Mouse (Mus musculus) midbrain, embryonic 14.5 days (tissue): Measurements from ENCODE around the gene Kirrel3. TPM values are rescaled to one million over a fixed set of nuclear protein-coding genes. Genes with fewer than 3 reads are reported as not detected.

ENCODE experiments used
- ATAC-seq: fragments of 200-750 bp; cut with Nextera tagmentation; 2 replicates; pipeline ENCODE4 v1.8.0; 2017; ENCODE audit warnings: moderate number of reproducible peaks, moderate library complexity; ENCODE audit not compliant: low FRiP score, low TSS enrichment
- DNase-seq: peaks from one replicate; pipeline ENCODE4 v3.0.0-alpha.2; 2015
- H3K27ac ChIP-seq: fragments of 300-500 bp; sonication (generic); replicated peaks from 2 replicates; pipeline ENCODE4 v1.5.1; 2014; ENCODE audit warnings: mild to moderate bottlenecking, low read depth, low read length, moderate library complexity
- H3K27me3 ChIP-seq: fragments of 300-500 bp; sonication (generic); 2 replicates; pipeline ENCODE4 v1.6.1; 2014; ENCODE audit warnings: low read length, control low read depth, mixed read lengths; ENCODE audit not compliant: control insufficient read depth, insufficient read depth
- H3K36me3 ChIP-seq: fragments of 300-500 bp; sonication (generic); 2 replicates; pipeline ENCODE4 v1.6.1; 2014; ENCODE audit warnings: low read length, control low read depth; ENCODE audit not compliant: control insufficient read depth, insufficient read depth
- H3K4me1 ChIP-seq: fragments of 300-500 bp; sonication (generic); 2 replicates; pipeline ENCODE4 v1.6.1; 2014; ENCODE audit warnings: mild to moderate bottlenecking, antibody characterized with exemption, low read length, control low read depth; ENCODE audit not compliant: control insufficient read depth, insufficient read depth
- H3K4me2 ChIP-seq: fragments of 300-500 bp; sonication (generic); 2 replicates; pipeline ENCODE4 v1.6.1; 2014; ENCODE audit warnings: mild to moderate bottlenecking, low read length, moderate library complexity
- H3K4me3 ChIP-seq: fragments of 300-500 bp; sonication (generic); replicated peaks from 2 replicates; pipeline ENCODE4 v1.5.1; 2014; ENCODE audit warnings: low read depth, low read length
- H3K9ac ChIP-seq: fragments of 300-500 bp; sonication (generic); replicated peaks from 2 replicates; pipeline ENCODE4 v1.6.1; 2014; ENCODE audit warnings: mild to moderate bottlenecking, low read length, moderate library complexity
- H3K9me3 ChIP-seq: fragments of 300-500 bp; sonication (generic); 2 replicates; pipeline ENCODE4 v1.6.1; 2016; ENCODE audit warnings: low read length, control low read depth, mixed read lengths; ENCODE audit not compliant: control insufficient read depth
- WGBS: fragments of 180-500 bp; shearing (Covaris S2); extraction: QIAGEN DNeasy Blood & Tissue Kit; methylation state at CpG from one replicate; pipeline ENCODE4 v1.1.7; 2014; 5-methylcytosine and 5-hydroxymethylcytosine counted together
- polyA plus RNA-seq: library from polyadenylated mRNA; unstranded; fragments of >200 nt; fragmentation: Nextera tagmentation; extraction: Ambion mirVana; gene quantifications from 2 replicates; pipeline ENCODE4 v1.2.1, GENCODE M21; 2014

Gene Kirrel3
- polyA plus RNA-seq, 1 experiment from 2014 or later = 34.2 TPM

DNA sequence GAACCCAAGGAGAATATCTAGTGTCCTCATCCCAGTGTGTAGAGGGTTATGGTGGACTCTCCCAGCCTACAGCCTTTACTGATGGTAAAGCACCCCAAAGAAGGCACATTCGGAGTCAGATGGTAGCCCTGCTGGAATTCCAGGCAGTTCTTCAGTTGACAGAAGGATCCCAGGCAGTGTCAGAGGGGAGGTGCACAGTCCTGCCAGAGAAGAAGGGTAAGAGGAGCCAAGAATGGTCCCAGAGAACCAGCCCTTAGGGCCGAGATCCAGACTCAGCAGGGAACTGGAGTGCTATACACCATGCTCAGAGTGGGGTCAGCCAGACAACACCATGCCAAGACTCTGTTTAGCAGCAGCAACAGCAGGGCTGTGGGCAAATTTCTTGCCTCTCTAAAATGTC is 416.2 kb downstream of the Kirrel3 start:
- Histone ChIP-seq H3K27ac (no peak overlapping the region), H3K9me3 (no peaks in the 10 kb centered on the region), H3K9ac (no peak overlapping the region), H3K27me3 (no peaks in the 10 kb centered on the region), H3K4me2 (no peak overlapping the region), H3K36me3 (no peaks in the 10 kb centered on the region), H3K4me1 (no peaks in the 10 kb centered on the region), H3K4me3 (no peak overlapping the region)
- WGBS = 67% methylated on average over 2 of the region's 2 CpGs
- ATAC-seq (no peak), DNase-seq (no peak)

- 90% methylated on average over 6 of the region's 6 CpGs for WGBS
- H3K4me3 ChIP-seq = no peak overlapping the region
- no peak for ATAC-seq
Measured at GRCm38 (mm10) chr9:34905164-34905563, 419.5 kb downstream of the Kirrel3 start.

GRCm38 (mm10) chr9:34908040-34908439 is 422.3 kb downstream of the Kirrel3 start:
- no peak for DNase-seq

More at GRCm38 (mm10) chr9:34905164-34905563, 419.5 kb downstream of the Kirrel3 start:
- no peak overlapping the region for H3K27ac ChIP-seq
- H3K9ac ChIP-seq = no peak overlapping the region
- no peak for DNase-seq
- no peaks in the 10 kb centered on the region for H3K9me3 ChIP-seq
- H3K36me3 ChIP-seq = no peaks in the 10 kb centered on the region
- no peaks in the 10 kb centered on the region for H3K4me1 ChIP-seq
- no peak overlapping the region for H3K4me2 ChIP-seq
- no peaks in the 10 kb centered on the region for H3K27me3 ChIP-seq

DNA sequence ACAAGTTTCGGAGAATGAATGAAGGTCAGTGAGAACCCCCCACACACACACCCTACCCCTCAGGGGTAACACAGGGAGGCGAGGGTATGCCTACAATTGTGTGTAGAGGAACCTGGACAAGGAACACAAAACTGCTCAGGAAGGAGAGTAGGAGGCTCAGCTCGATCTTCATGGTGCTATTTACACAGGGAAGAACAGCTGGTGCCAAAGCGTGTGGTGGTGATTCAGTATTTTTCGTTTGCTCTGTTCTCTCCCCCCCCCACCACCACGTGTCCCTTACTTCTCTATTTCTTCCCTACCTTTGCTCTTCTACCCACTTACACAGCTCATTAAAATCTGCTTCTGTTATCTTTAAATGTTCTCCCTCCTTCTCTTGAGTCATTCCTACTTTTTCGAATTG is 426.1 kb downstream of the Kirrel3 start:
- Histone ChIP-seq H3K4me3 (no peak overlapping the region), H3K9me3 (no peaks in the 10 kb centered on the region), H3K4me2 (no peak overlapping the region), H3K36me3 (no peaks in the 10 kb centered on the region), H3K9ac (no peak overlapping the region), H3K27me3 (no peaks in the 10 kb centered on the region), H3K4me1 (no peaks in the 10 kb centered on the region), H3K27ac (no peak overlapping the region)
- ATAC-seq = no peak
- WGBS = 88% methylated on average over 7 of the region's 7 CpGs
- no peak for DNase-seq

More at GRCm38 (mm10) chr9:34908040-34908439, 422.3 kb downstream of the Kirrel3 start:
- no peak overlapping the region for H3K9ac ChIP-seq
- H3K9me3 ChIP-seq = no peaks in the 10 kb centered on the region
- no peak overlapping the region for H3K27ac ChIP-seq
- H3K4me3 ChIP-seq = no peak overlapping the region
- no peak for ATAC-seq
- H3K4me2 ChIP-seq = no peak overlapping the region
- H3K36me3 ChIP-seq = no peaks in the 10 kb centered on the region
- 50% methylated on average over 3 of the region's 3 CpGs for WGBS
- no peaks in the 10 kb centered on the region for H3K27me3 ChIP-seq
- H3K4me1 ChIP-seq = no peaks in the 10 kb centered on the region

DNA sequence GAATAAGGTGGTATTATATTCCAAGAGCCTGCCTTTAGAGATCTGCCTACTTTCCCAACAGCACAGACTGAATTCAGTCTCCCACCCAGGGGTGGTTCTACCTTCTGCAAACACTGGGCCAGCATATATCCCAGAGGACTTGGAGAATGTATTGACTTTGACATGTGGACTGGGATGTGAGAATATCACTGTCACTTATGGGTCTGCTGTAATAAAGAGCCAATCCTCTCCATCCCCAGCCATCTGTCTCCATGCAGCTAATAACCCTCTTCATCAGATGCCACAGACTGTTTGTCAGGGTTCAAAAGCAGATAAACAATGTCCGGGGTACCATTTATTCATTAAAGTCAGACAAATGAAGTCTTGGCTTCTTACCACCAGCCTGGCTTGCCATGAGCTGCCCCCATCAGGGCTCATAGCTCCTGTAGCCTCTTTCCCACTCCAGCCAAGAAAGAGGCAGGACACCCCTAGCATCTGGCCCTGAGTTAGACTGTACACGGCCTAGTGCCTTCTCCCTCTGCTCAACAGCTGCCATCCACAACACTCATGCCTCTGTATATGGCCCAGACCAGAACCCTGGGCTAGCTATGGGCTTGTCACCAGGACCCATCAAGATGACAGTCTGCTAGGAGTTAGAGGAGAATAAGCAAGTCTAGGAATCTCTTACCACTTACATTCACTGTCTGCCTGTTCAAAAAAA is 426.7 kb downstream of the Kirrel3 start:
- Histone ChIP-seq H3K9me3 (no peaks in the 10 kb centered on the region), H3K4me3 (no peak overlapping the region), H3K9ac (no peak overlapping the region), H3K36me3 (no peaks in the 10 kb centered on the region), H3K4me1 (no peaks in the 10 kb centered on the region), H3K27me3 (no peaks in the 10 kb centered on the region), H3K4me2 (no peak overlapping the region), H3K27ac (no peak overlapping the region)
- WGBS = 75% methylated on average over 2 of the region's 2 CpGs
- no peak for ATAC-seq
- no peak for DNase-seq

- no peak overlapping the region for H3K4me2 ChIP-seq
- H3K4me3 ChIP-seq = no peak overlapping the region
- no peaks in the 10 kb centered on the region for H3K27me3 ChIP-seq
- no peak overlapping the region for H3K27ac ChIP-seq
- 8% methylated on average over 5 of the region's 5 CpGs for WGBS
- no peaks in the 10 kb centered on the region for H3K4me1 ChIP-seq
- ATAC-seq = no peak
- DNase-seq = peak; percentile 65
- no peaks in the 10 kb centered on the region for H3K9me3 ChIP-seq
- no peaks in the 10 kb centered on the region for H3K36me3 ChIP-seq
- no peak overlapping the region for H3K9ac ChIP-seq
Measured at GRCm38 (mm10) chr9:34912996-34913395, 427.3 kb downstream of the Kirrel3 start.

DNA sequence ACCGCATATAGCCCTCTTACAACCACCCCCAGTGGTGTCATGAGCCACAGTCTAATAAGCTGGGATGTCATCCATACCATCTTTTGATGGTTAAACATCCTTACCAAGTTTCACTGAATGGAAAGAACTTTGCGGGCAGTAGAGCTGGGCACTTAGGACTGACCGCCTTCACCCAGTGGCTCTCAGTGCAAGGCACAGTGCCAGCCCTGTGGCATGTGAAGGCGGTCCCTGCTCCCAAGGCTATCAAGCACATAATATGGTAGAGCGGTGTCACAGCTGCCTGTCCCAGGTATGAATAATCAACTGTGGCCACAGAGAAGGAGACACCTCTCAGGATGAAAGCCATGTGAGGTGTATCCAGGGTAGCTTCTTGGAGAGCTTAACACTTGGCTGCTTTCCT is 433.3 kb downstream of the Kirrel3 start:
- no peak for DNase-seq
- WGBS = 95% methylated on average over 5 of the region's 5 CpGs
- no peaks in the 10 kb centered on the region for H3K9me3 ChIP-seq

GRCm38 (mm10) chr9:34920116-34920515 is 434.4 kb downstream of the Kirrel3 start:
- no peaks in the 10 kb centered on the region for H3K36me3 ChIP-seq
- no peaks in the 10 kb centered on the region for H3K27me3 ChIP-seq
- ATAC-seq = no peak
- no peak overlapping the region for H3K9ac ChIP-seq
- no peak overlapping the region for H3K4me2 ChIP-seq
- no peak overlapping the region for H3K27ac ChIP-seq
- peaks cover 9% of the 10 kb centered on the region; the same call in 1 of the 2 replicates for H3K4me1 ChIP-seq
- WGBS = 78% methylated on average over 3 of the region's 3 CpGs
- no peak for DNase-seq
- no peak overlapping the region for H3K4me3 ChIP-seq
- H3K9me3 ChIP-seq = no peaks in the 10 kb centered on the region

More for the DNA sequence above, 433.3 kb downstream of the Kirrel3 start:
- H3K4me3 ChIP-seq = no peak overlapping the region
- no peak overlapping the region for H3K27ac ChIP-seq
- H3K4me2 ChIP-seq = no peak overlapping the region
- H3K36me3 ChIP-seq = no peaks in the 10 kb centered on the region
- no peaks in the 10 kb centered on the region for H3K27me3 ChIP-seq
- no peak for ATAC-seq
- no peak overlapping the region for H3K9ac ChIP-seq
- H3K4me1 ChIP-seq = peaks cover 9% of the 10 kb centered on the region; the same call in 1 of the 2 replicates

DNA sequence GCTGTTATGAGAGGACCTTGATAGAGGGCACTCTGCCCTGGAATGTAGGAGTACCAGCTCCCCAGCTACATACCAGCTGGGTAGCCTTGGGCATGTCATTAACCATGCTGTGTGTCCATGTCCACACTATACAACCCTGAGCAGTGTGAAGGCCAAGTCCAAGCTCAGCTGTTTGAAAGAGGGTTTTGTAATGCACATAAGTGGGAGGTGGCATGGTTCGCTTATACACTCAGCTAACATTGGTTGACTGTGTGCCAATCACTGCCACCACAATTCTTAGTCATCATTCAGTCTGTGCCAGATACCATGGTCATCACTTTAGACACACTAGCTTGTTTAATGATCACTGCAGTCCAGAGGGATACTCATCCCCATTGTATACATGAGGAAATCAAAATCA is 436.2 kb downstream of the Kirrel3 start:
- Histone ChIP-seq H3K4me3 (no peak overlapping the region), H3K27ac (no peak overlapping the region), H3K4me2 (no peak overlapping the region), H3K4me1 (peaks cover 9% of the 10 kb centered on the region; the same call in 1 of the 2 replicates), H3K36me3 (no peaks in the 10 kb centered on the region), H3K9ac (no peak overlapping the region), H3K9me3 (no peaks in the 10 kb centered on the region), H3K27me3 (no peaks in the 10 kb centered on the region)
- WGBS = 90% methylated on average over 1 of the region's 1 CpGs
- ATAC-seq (no peak), DNase-seq (no peak)
